Mouse (Mus musculus) intestine, postnatal 0 days (tissue): ENCODE results near the gene Lrrtm4. TPM values are rescaled to one million over a fixed set of nuclear protein-coding genes. Genes with fewer than 3 reads are reported as not detected.

ENCODE experiments used
- ATAC-seq: fragments of 200-750 bp; cut with Nextera tagmentation; 2 replicates; pipeline ENCODE4 v1.8.0; 2017; ENCODE audit warnings: mild to moderate bottlenecking, moderate TSS enrichment, moderate library complexity
- H3K27ac ChIP-seq: fragments of 300-500 bp; sonication (generic); 2 replicates; pipeline ENCODE4 v1.5.1; 2014; ENCODE audit warnings: mild to moderate bottlenecking, low read depth, low read length, moderate library complexity
- H3K27me3 ChIP-seq: fragments of 300-500 bp; sonication (generic); replicated peaks from 2 replicates; pipeline ENCODE4 v1.6.1; 2014; ENCODE audit warnings: low read length, mixed read lengths; ENCODE audit not compliant: control insufficient read depth, insufficient read depth
- H3K36me3 ChIP-seq: fragments of 300-500 bp; sonication (generic); 2 replicates; pipeline ENCODE4 v1.6.1; 2014; ENCODE audit warnings: mild to moderate bottlenecking, moderate library complexity; ENCODE audit not compliant: control insufficient read depth, insufficient read depth
- H3K4me1 ChIP-seq: fragments of 300-500 bp; sonication (generic); replicated peaks from 2 replicates; pipeline ENCODE4 v1.6.1; 2014; ENCODE audit warnings: antibody characterized with exemption, low read length, mixed read lengths; ENCODE audit not compliant: control insufficient read depth, insufficient read depth
- H3K4me2 ChIP-seq: fragments of 300-500 bp; sonication (generic); replicated peaks from 2 replicates; pipeline ENCODE4 v1.6.1; 2014; ENCODE audit warnings: low read depth, mild to moderate bottlenecking, moderate library complexity
- H3K4me3 ChIP-seq: fragments of 300-500 bp; sonication (generic); 2 replicates; pipeline ENCODE4 v1.5.1; 2014; ENCODE audit warnings: low read depth, low read length
- H3K9ac ChIP-seq: fragments of 300-500 bp; sonication (generic); 2 replicates; pipeline ENCODE4 v1.6.1; 2014; ENCODE audit warnings: mild to moderate bottlenecking, low read depth, low read length
- H3K9me3 ChIP-seq: fragments of 300-500 bp; sonication (generic); 2 replicates; pipeline ENCODE4 v1.6.1; 2016; ENCODE audit warnings: mixed run types; ENCODE audit not compliant: control insufficient read depth
- CTCF ChIP-seq: sonication (generic); IDR thresholded peaks from 2 replicates; pipeline ENCODE4 v1.5.1; 2016; ENCODE audit warnings: low read depth, mild to moderate bottlenecking, control low read depth, antibody characterized with exemption, moderate library complexity
- WGBS: fragments of 180-500 bp; shearing (Covaris S2); extraction: QIAGEN DNeasy Blood & Tissue Kit; methylation state at CpG from one replicate; pipeline ENCODE4 v1.1.7; 2014; 5-methylcytosine and 5-hydroxymethylcytosine counted together
- polyA plus RNA-seq: library from polyadenylated mRNA; unstranded; fragments of >200 nt; fragmentation: Nextera tagmentation; extraction: Ambion mirVana; gene quantifications from 2 replicates; pipeline ENCODE4 v1.2.1, GENCODE M21; 2015

The Lrrtm4 gene
- polyA plus RNA-seq, 1 experiment from 2014 or later: 0.30 TPM

GRCm38 (mm10) chr6:80357092-80357491 lies 338.4 kb downstream of the Lrrtm4 start:
- Histone ChIP-seq H3K27ac (no peak overlapping the region), H3K9ac (no peak overlapping the region), H3K4me1 (no peaks in the 10 kb centered on the region), H3K36me3 (no peaks in the 10 kb centered on the region), H3K4me3 (no peak overlapping the region), H3K9me3 (no peaks in the 10 kb centered on the region), H3K27me3 (no peaks in the 10 kb centered on the region), H3K4me2 (no peak overlapping the region)
- no peak for ATAC-seq
- 71% methylated on average over 1 of the region's 1 CpGs for WGBS
- no peak for TF ChIP-seq CTCF

GRCm38 (mm10) chr6:80363593-80363992 lies 344.9 kb downstream of the Lrrtm4 start:
- H3K4me1 ChIP-seq: no peaks in the 10 kb centered on the region
- no peak overlapping the region for H3K9ac ChIP-seq
- H3K36me3 ChIP-seq: no peaks in the 10 kb centered on the region
- no peak for TF ChIP-seq CTCF
- no peak overlapping the region for H3K4me3 ChIP-seq
- no peak for ATAC-seq
- no peak overlapping the region for H3K4me2 ChIP-seq
- H3K27ac ChIP-seq: no peak overlapping the region
- no peaks in the 10 kb centered on the region for H3K9me3 ChIP-seq
- H3K27me3 ChIP-seq: no peaks in the 10 kb centered on the region

- H3K27me3 ChIP-seq: no peaks in the 10 kb centered on the region
- no peak for ATAC-seq
- WGBS: 75% methylated on average over 4 of the region's 4 CpGs
- no peak overlapping the region for H3K4me2 ChIP-seq
- H3K27ac ChIP-seq: no peak overlapping the region
- H3K4me3 ChIP-seq: no peak overlapping the region
- H3K9me3 ChIP-seq: no peaks in the 10 kb centered on the region
- no peaks in the 10 kb centered on the region for H3K4me1 ChIP-seq
- no peaks in the 10 kb centered on the region for H3K36me3 ChIP-seq
- TF ChIP-seq CTCF: no peak
- H3K9ac ChIP-seq: no peak overlapping the region
Observed at GRCm38 (mm10) chr6:80366532-80366931, 347.9 kb downstream of the Lrrtm4 start.

- H3K9me3 ChIP-seq: no peaks in the 10 kb centered on the region
- no peaks in the 10 kb centered on the region for H3K4me1 ChIP-seq
- H3K4me3 ChIP-seq: no peak overlapping the region
- H3K4me2 ChIP-seq: no peak overlapping the region
- WGBS: 76% methylated on average over 4 of the region's 4 CpGs
- no peak overlapping the region for H3K9ac ChIP-seq
- H3K27me3 ChIP-seq: no peaks in the 10 kb centered on the region
- H3K27ac ChIP-seq: no peak overlapping the region
- ATAC-seq: no peak
- H3K36me3 ChIP-seq: no peaks in the 10 kb centered on the region
- no peak for TF ChIP-seq CTCF
Observed at GRCm38 (mm10) chr6:80389571-80389970, 370.9 kb downstream of the Lrrtm4 start.

GRCm38 (mm10) chr6:80406757-80407156 lies 388.1 kb downstream of the Lrrtm4 start:
- ATAC-seq: no peak
- Histone ChIP-seq H3K4me3 (no peak overlapping the region), H3K36me3 (no peaks in the 10 kb centered on the region), H3K27me3 (no peaks in the 10 kb centered on the region), H3K9me3 (no peaks in the 10 kb centered on the region), H3K9ac (no peak overlapping the region), H3K4me1 (no peaks in the 10 kb centered on the region), H3K27ac (no peak overlapping the region), H3K4me2 (no peak overlapping the region)
- TF ChIP-seq CTCF: no peak
- WGBS: 67% methylated on average over 1 of the region's 1 CpGs

- H3K9me3 ChIP-seq: no peaks in the 10 kb centered on the region
- H3K27me3 ChIP-seq: no peaks in the 10 kb centered on the region
- no peaks in the 10 kb centered on the region for H3K4me1 ChIP-seq
- H3K9ac ChIP-seq: no peak overlapping the region
- H3K4me3 ChIP-seq: no peak overlapping the region
- H3K4me2 ChIP-seq: no peak overlapping the region
- H3K27ac ChIP-seq: no peak overlapping the region
- TF ChIP-seq CTCF: no peak
- no peaks in the 10 kb centered on the region for H3K36me3 ChIP-seq
- ATAC-seq: no peak
Observed at GRCm38 (mm10) chr6:80440135-80440534, 421.5 kb downstream of the Lrrtm4 start.

- H3K4me2 ChIP-seq: no peak overlapping the region
- H3K27ac ChIP-seq: no peak overlapping the region
- H3K9me3 ChIP-seq: no peaks in the 10 kb centered on the region
- H3K4me1 ChIP-seq: no peaks in the 10 kb centered on the region
- no peak for TF ChIP-seq CTCF
- no peak overlapping the region for H3K4me3 ChIP-seq
- H3K27me3 ChIP-seq: no peaks in the 10 kb centered on the region
- H3K36me3 ChIP-seq: no peaks in the 10 kb centered on the region
- H3K9ac ChIP-seq: no peak overlapping the region
- ATAC-seq: no peak
- 58% methylated on average over 4 of the region's 4 CpGs for WGBS
Observed at GRCm38 (mm10) chr6:80470546-80470945, 451.9 kb downstream of the Lrrtm4 start.
